Mouse (Mus musculus): ENCODE data around the gene Myrfl. TPM values are rescaled to one million over a fixed set of nuclear protein-coding genes. Genes with fewer than 3 reads are reported as not detected.

Gene Myrfl
- polyA plus RNA-seq, 1 experiment from 2014 or later: 7.3 TPM

- Histone ChIP-seq H3K4me1 (replicated peaks; ENCODE audit: control insufficient read depth, insufficient read depth, low read length) (no peaks in the 10 kb centered on the region), H3K36me3 (ENCODE audit: control insufficient read depth, insufficient read depth) (peaks cover 34% of the 10 kb centered on the region), H3K4me2 (replicated peaks; ENCODE audit: low read depth) (no peak overlapping the region), H3K9me3 (ENCODE audit: control insufficient read depth) (no peaks in the 10 kb centered on the region), H3K27ac (ENCODE audit: low read depth, low read length) (no peak overlapping the region), H3K27me3 (replicated peaks; ENCODE audit: control insufficient read depth, insufficient read depth, low read length) (no peaks in the 10 kb centered on the region), H3K9ac (ENCODE audit: low read depth, low read length) (no peak overlapping the region), H3K4me3 (ENCODE audit: low read depth, low read length) (no peak overlapping the region)
- peak; percentile 82 for ATAC-seq
- 62% methylated on average over 10 of the region's 10 CpGs for WGBS
- TF ChIP-seq CTCF (IDR thresholded peaks at IDR 0.05; ENCODE audit: low read depth): no peak
These were observed 7.8 kb upstream of the Myrfl start for GRCm38 (mm10) chr10:116904503-116904908.

- Histone ChIP-seq H3K4me2 (replicated peaks; ENCODE audit: low read depth) (peak overlapping the region; percentile 61), H3K9ac (ENCODE audit: low read depth, low read length) (no peak overlapping the region), H3K36me3 (ENCODE audit: control insufficient read depth, insufficient read depth) (no peaks in the 10 kb centered on the region), H3K9me3 (ENCODE audit: control insufficient read depth) (no peaks in the 10 kb centered on the region), H3K27me3 (replicated peaks; ENCODE audit: control insufficient read depth, insufficient read depth, low read length) (no peaks in the 10 kb centered on the region), H3K27ac (ENCODE audit: low read depth, low read length) (no peak overlapping the region), H3K4me3 (ENCODE audit: low read depth, low read length) (peak overlapping the region; percentile 41; the same call in 1 of the 2 replicates), H3K4me1 (replicated peaks; ENCODE audit: control insufficient read depth, insufficient read depth, low read length) (peaks cover 6% of the 10 kb centered on the region)
- WGBS: 85% methylated on average over 12 of the region's 12 CpGs
- no peak for TF ChIP-seq CTCF (IDR thresholded peaks at IDR 0.05; ENCODE audit: low read depth)
- ATAC-seq: no peak
These were observed 1.4 kb downstream of the Myrfl start for GRCm38 (mm10) chr10:116895108-116895833.

DNA sequence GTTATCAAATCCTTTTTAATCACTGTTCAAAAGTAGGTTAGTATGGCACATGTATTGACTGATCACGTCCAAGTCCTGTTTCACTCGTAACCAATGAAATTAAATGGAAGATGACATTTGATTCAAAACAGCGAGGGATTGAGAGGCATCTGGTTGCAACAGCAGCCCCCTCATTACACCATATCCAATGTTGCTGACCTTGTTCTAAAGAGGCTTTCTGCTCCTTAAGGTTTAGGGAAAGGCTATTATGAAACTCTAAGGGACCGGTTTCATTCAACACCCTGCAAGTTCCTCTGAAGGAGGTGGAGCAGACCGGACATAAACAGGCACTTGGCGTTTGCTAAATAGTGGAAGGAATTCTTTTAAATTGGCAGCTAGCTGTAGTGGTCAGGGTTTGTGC, 2.2 kb downstream of the Myrfl start:
- Histone ChIP-seq H3K9me3 (ENCODE audit: control insufficient read depth) (no peaks in the 10 kb centered on the region), H3K27me3 (replicated peaks; ENCODE audit: control insufficient read depth, insufficient read depth, low read length) (no peaks in the 10 kb centered on the region), H3K4me1 (replicated peaks; ENCODE audit: control insufficient read depth, insufficient read depth, low read length) (peaks cover 6% of the 10 kb centered on the region), H3K4me2 (replicated peaks; ENCODE audit: low read depth) (peak overlapping the region; percentile 61; the same call in 1 of the 2 replicates), H3K4me3 (ENCODE audit: low read depth, low read length) (no peak overlapping the region), H3K9ac (ENCODE audit: low read depth, low read length) (no peak overlapping the region; the same call in 1 of the 2 replicates), H3K27ac (ENCODE audit: low read depth, low read length) (no peak overlapping the region), H3K36me3 (ENCODE audit: control insufficient read depth, insufficient read depth) (no peaks in the 10 kb centered on the region)
- 79% methylated on average over 6 of the region's 6 CpGs for WGBS
- no peak for ATAC-seq
- no peak for TF ChIP-seq CTCF (IDR thresholded peaks at IDR 0.05; ENCODE audit: low read depth)

DNA sequence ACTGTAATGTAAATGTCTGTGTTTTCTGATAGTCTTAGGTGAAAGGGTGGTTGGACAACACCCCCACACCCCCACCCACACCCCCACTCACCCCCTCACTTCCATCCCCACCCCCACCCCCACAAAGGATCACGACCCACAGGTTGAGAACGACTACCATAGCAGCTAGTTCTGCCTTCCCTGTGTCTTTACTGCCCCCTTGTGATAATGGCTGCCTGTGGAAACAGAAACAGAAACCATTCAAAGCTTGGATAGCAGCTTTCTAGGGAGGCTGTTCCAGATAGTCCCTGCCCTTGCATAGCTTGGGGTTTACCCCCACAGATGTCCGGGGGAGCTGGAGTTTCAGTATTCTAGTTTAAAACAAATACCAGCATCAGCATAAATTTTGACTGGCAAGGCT, 3.0 kb downstream of the Myrfl start:
- no peak overlapping the region for H3K27ac ChIP-seq (ENCODE audit: low read depth, low read length)
- no peak overlapping the region for H3K9ac ChIP-seq (ENCODE audit: low read depth, low read length)
- H3K27me3 ChIP-seq (replicated peaks; ENCODE audit: control insufficient read depth, insufficient read depth, low read length): no peaks in the 10 kb centered on the region
- peak; percentile 31; the same call in 1 of the 2 replicates for ATAC-seq
- H3K4me3 ChIP-seq (ENCODE audit: low read depth, low read length): no peak overlapping the region
- TF ChIP-seq CTCF (IDR thresholded peaks at IDR 0.05; ENCODE audit: low read depth): peak; percentile 83
- H3K4me1 ChIP-seq (replicated peaks; ENCODE audit: control insufficient read depth, insufficient read depth, low read length): peaks cover 6% of the 10 kb centered on the region
- H3K36me3 ChIP-seq (ENCODE audit: control insufficient read depth, insufficient read depth): no peaks in the 10 kb centered on the region
- H3K4me2 ChIP-seq (replicated peaks; ENCODE audit: low read depth): peak overlapping the region; percentile 48
- H3K9me3 ChIP-seq (ENCODE audit: control insufficient read depth): no peaks in the 10 kb centered on the region
- WGBS: 13% methylated on average over 3 of the region's 3 CpGs

- Histone ChIP-seq H3K4me3 (ENCODE audit: low read depth, low read length) (no peak overlapping the region), H3K4me1 (replicated peaks; ENCODE audit: control insufficient read depth, insufficient read depth, low read length) (peaks cover 6% of the 10 kb centered on the region), H3K27ac (ENCODE audit: low read depth, low read length) (no peak overlapping the region), H3K9me3 (ENCODE audit: control insufficient read depth) (no peaks in the 10 kb centered on the region), H3K4me2 (replicated peaks; ENCODE audit: low read depth) (no peak overlapping the region), H3K36me3 (ENCODE audit: control insufficient read depth, insufficient read depth) (no peaks in the 10 kb centered on the region), H3K27me3 (replicated peaks; ENCODE audit: control insufficient read depth, insufficient read depth, low read length) (no peaks in the 10 kb centered on the region), H3K9ac (ENCODE audit: low read depth, low read length) (no peak overlapping the region)
- 59% methylated on average over 5 of the region's 5 CpGs for WGBS
- no peak for TF ChIP-seq CTCF (IDR thresholded peaks at IDR 0.05; ENCODE audit: low read depth)
- no peak for ATAC-seq
These were observed 6.1 kb downstream of the Myrfl start for GRCm38 (mm10) chr10:116890587-116890986.

- Histone ChIP-seq H3K36me3 (ENCODE audit: control insufficient read depth, insufficient read depth) (no peaks in the 10 kb centered on the region), H3K4me2 (replicated peaks; ENCODE audit: low read depth) (peak overlapping the region; percentile 35), H3K27me3 (replicated peaks; ENCODE audit: control insufficient read depth, insufficient read depth, low read length) (no peaks in the 10 kb centered on the region), H3K9ac (ENCODE audit: low read depth, low read length) (0 out of 2 replicates have a peak overlapping the region, but pooled peaks have one; percentile 18), H3K9me3 (ENCODE audit: control insufficient read depth) (no peaks in the 10 kb centered on the region), H3K4me1 (replicated peaks; ENCODE audit: control insufficient read depth, insufficient read depth, low read length) (0 out of 2 replicates have a peak, but pooled peaks cover 4% of the 10 kb centered on the region), H3K4me3 (ENCODE audit: low read depth, low read length) (no peak overlapping the region), H3K27ac (ENCODE audit: low read depth, low read length) (peak overlapping the region; percentile 73)
- peak; percentile 74 for ATAC-seq
- 30% methylated on average over 3 of the region's 3 CpGs for WGBS
- no peak for TF ChIP-seq CTCF (IDR thresholded peaks at IDR 0.05; ENCODE audit: low read depth)
These were observed 12.2 kb downstream of the Myrfl start for GRCm38 (mm10) chr10:116884552-116884951.

Measured in intestine, postnatal 0 days (tissue).